Mouse (Mus musculus) ES-E14 (cell line): ENCODE measurements around the gene Prkar2b. TPM values are rescaled to one million over a fixed set of nuclear protein-coding genes. Genes with fewer than 3 reads are reported as not detected.

Experiments
- DNase-seq: peaks from one replicate; pipeline ENCODE4 v3.0.0-alpha.2; 2013; ENCODE audit warnings: low read depth, low spot score
- H3K27ac ChIP-seq: 2 replicates; pipeline ENCODE4 v1.5.1; 2012; ENCODE audit warnings: low read depth, mild to moderate bottlenecking, low read length, moderate library complexity, mixed read lengths; ENCODE audit not compliant: poor library complexity, insufficient read depth, severe bottlenecking
- H3K36me3 ChIP-seq: 2 replicates; pipeline ENCODE4 v1.6.1; 2012; ENCODE audit warnings: mild to moderate bottlenecking, low read length, moderate library complexity, mixed read lengths; ENCODE audit not compliant: control insufficient read depth, poor library complexity, insufficient read depth, severe bottlenecking
- H3K4me1 ChIP-seq, 2 experiments: fragments of 150-350 bp in 1 of 2; sonication (generic) in 1 of 2; 2 replicates each; pipeline ENCODE4 v1.6.1; 2012; ENCODE audit warnings: low read length in 2 of 2, mild to moderate bottlenecking in 1 of 2, mixed read lengths in 1 of 2; ENCODE audit not compliant: control insufficient read depth in 2 of 2, insufficient read depth in 2 of 2, poor library complexity in 1 of 2
- H3K4me3 ChIP-seq, 2 experiments: fragments of 150-350 bp in 1 of 2; sonication (generic) in 1 of 2; 2 replicates each; pipeline ENCODE4 v1.5.1; 2012; ENCODE audit warnings: low read length in 2 of 2, low read depth in 1 of 2, mild to moderate bottlenecking in 1 of 2, mixed read lengths in 1 of 2; ENCODE audit not compliant: insufficient read depth in 1 of 2, poor library complexity in 1 of 2, severe bottlenecking in 1 of 2
- H3K9ac ChIP-seq: 2 replicates; pipeline ENCODE4 v1.6.1; 2012; ENCODE audit warnings: low read depth, mild to moderate bottlenecking, low read length, mixed read lengths; ENCODE audit not compliant: poor library complexity, insufficient read depth, severe bottlenecking
- H3K9me3 ChIP-seq: fragments of 150-350 bp; sonication (generic); 2 replicates; pipeline ENCODE4 v1.6.1; 2012; ENCODE audit warnings: low read depth, mild to moderate bottlenecking, low read length; ENCODE audit not compliant: control insufficient read depth, insufficient read depth
- CHD2 ChIP-seq: IDR thresholded peaks from 2 replicates; pipeline ENCODE4 v1.6.1; 2014; ENCODE audit warnings: mild to moderate bottlenecking, low read depth, low read length, inconsistent platforms
- HCFC1 ChIP-seq: IDR thresholded peaks from 2 replicates; pipeline ENCODE4 v1.6.1; 2012; ENCODE audit warnings: low read length, inconsistent platforms, borderline replicate concordance; ENCODE audit not compliant: insufficient read depth
- MAFK ChIP-seq: IDR thresholded peaks from 2 replicates; pipeline ENCODE4 v1.6.1; 2014; ENCODE audit warnings: mild to moderate bottlenecking, low read depth, low read length, inconsistent platforms; ENCODE audit not compliant: insufficient read depth
- ZC3H11A ChIP-seq: IDR thresholded peaks from 2 replicates; pipeline ENCODE4 v1.6.1; 2012; ENCODE audit warnings: low read depth, mild to moderate bottlenecking, inconsistent platforms, low read length, borderline replicate concordance
- ZNF384 ChIP-seq: IDR thresholded peaks from 2 replicates; pipeline ENCODE4 v1.6.1; 2012; ENCODE audit warnings: low read depth, low read length, inconsistent platforms
- in situ Hi-C, 2 experiments: fragments of 600-800 bp; cut with MboI; formaldehyde crosslinking; loops; one replicate each; pipeline ENCODE4 v1.15.1; 2025; ENCODE audit warnings: low sequenced_read_pairs in 2 of 2, inconsistent platforms in 1 of 2; ENCODE audit not compliant: unreplicated experiment in 2 of 2
- total RNA-seq: library from RNA; depleted of rRNA; stranded (reverse); fragments of 300-350 nt; gene quantifications from 2 replicates; pipeline ENCODE4 v1.2.3, GENCODE M21; 2012

Gene Prkar2b
- total RNA-seq, 1 experiment, result 3.1 TPM

GRCm38 (mm10) chr12:32032917-32033316 lies 28.2 kb downstream of the Prkar2b start:
- H3K36me3 ChIP-seq, result no peaks in the 10 kb centered on the region
- H3K27ac ChIP-seq, result no peak overlapping the region
- TF ChIP-seq HCFC1, result no peak
- no peak for TF ChIP-seq MAFK
- TF ChIP-seq CHD2, result no peak
- no peak for TF ChIP-seq ZC3H11A
- no peak for TF ChIP-seq ZNF384
- no peak for DNase-seq
- no peak overlapping the region for H3K9ac ChIP-seq
- no peak overlapping the region for H3K4me3 ChIP-seq
- H3K9me3 ChIP-seq, result no peaks in the 10 kb centered on the region
- H3K4me1 ChIP-seq, result no peaks in the 10 kb centered on the region
- in situ Hi-C loops, result no loop called here

- DNase-seq, result no peak
- H3K36me3 ChIP-seq, result no peaks in the 10 kb centered on the region
- no peaks in the 10 kb centered on the region for H3K4me1 ChIP-seq
- H3K9ac ChIP-seq, result no peak overlapping the region
- in situ Hi-C loops, result no loop called here
- no peak overlapping the region for H3K27ac ChIP-seq
- H3K9me3 ChIP-seq, result no peaks in the 10 kb centered on the region
- TF ChIP-seq MAFK, result no peak
- TF ChIP-seq ZC3H11A, result no peak
- no peak for TF ChIP-seq CHD2
- no peak for TF ChIP-seq ZNF384
- TF ChIP-seq HCFC1, result no peak
- no peak overlapping the region for H3K4me3 ChIP-seq
Measured at GRCm38 (mm10) chr12:32018376-32018750, 42.7 kb downstream of the Prkar2b start.

- Histone ChIP-seq H3K36me3 (no peaks in the 10 kb centered on the region), H3K27ac (no peak overlapping the region), H3K9me3 (no peaks in the 10 kb centered on the region), H3K4me1 (no peaks in the 10 kb centered on the region), H3K9ac (no peak overlapping the region), H3K4me3 (no peak overlapping the region)
- TF ChIP-seq MAFK (no peak), HCFC1 (no peak), ZNF384 (no peak), ZC3H11A (no peak), CHD2 (no peak)
- in situ Hi-C loops, result no loop called here
- DNase-seq, result no peak
Measured at GRCm38 (mm10) chr12:32017636-32018375, 43.3 kb downstream of the Prkar2b start.

- in situ Hi-C loops, result no loop called here
Measured at GRCm38 (mm10) chr12:32016472-32016871, 44.6 kb downstream of the Prkar2b start.

More at GRCm38 (mm10) chr12:32016472-32016871, 44.6 kb downstream of the Prkar2b start:
- TF ChIP-seq ZC3H11A (no peak), HCFC1 (no peak), ZNF384 (no peak), MAFK (no peak), CHD2 (no peak)
- Histone ChIP-seq H3K4me1 (no peaks in the 10 kb centered on the region), H3K9ac (no peak overlapping the region), H3K27ac (no peak overlapping the region), H3K4me3 (no peak overlapping the region), H3K36me3 (no peaks in the 10 kb centered on the region), H3K9me3 (no peaks in the 10 kb centered on the region)
- DNase-seq, result no peak
